Mouse (Mus musculus) stomach, postnatal 0 days (tissue): Measurements from ENCODE around the gene Bid.

Source experiments
- CTCF ChIP-seq: IDR thresholded peaks from 2 replicates; pipeline ENCODE4 v1.5.1; 2016; ENCODE audit warnings: antibody characterized with exemption, low read depth, mild to moderate bottlenecking, moderate library complexity
- EP300 ChIP-seq: optimal IDR thresholded peaks from 2 replicates; pipeline ENCODE3; 2016; ENCODE audit warnings: antibody characterized with exemption

DNA sequence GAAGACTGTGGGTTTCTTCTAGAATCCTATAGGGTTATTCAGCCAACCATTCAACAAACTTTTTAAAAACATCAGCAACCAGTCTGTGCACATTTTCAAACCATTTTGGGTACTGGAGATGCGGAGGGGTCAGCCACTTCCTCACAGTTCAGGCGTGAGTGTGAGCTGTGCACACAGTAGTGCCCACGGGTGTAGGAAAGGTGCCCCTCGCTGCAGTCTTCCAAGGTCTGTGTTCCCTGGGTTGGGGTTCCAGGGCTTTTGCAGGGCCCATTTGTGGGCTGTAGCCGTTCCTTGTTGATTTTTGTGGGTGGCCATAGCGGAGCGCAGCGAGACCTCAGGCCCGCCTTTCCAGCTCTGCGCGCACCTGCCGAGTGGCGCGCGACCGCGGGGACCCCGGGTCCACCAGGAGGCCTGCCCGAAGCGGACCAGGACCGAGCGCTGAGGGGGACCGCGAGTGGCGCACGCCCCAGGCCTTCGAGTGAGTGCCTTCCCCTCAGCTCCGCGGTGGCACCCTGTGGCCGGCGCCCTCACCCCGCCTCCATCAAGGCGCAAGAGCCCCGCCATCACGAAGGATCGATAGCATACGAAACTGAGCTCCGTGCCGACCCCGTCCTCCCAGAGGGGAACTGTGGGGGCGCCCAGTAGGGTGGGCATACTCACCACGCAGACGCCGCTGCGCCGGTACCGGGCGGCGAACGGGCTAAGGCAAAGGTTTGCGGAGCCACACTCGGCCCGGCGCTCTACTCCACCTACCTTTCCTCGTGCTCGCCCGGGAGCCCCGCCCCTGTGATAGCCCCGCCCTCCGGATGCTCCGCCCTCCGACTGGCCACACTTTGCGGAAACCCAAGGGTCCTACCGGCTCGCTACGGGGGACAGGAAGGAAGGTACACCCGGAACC is at the start of gene Bid:
- no peak for TF ChIP-seq CTCF
- TF ChIP-seq EP300: no peak
